Mouse (Mus musculus): ENCODE measurements around the gene Pgap2. TPM values are rescaled to one million over a fixed set of nuclear protein-coding genes. Genes with fewer than 3 reads are reported as not detected.

Gene Pgap2
- total and polyA plus RNA-seq, 3 experiments: 19.1 to 61.9 (median 24.1) TPM

GRCm38 (mm10) chr7:102222336-102222735 lies 12.3 kb downstream of the Pgap2 start:
- no peaks in the 10 kb centered on the region for H3K9me3 ChIP-seq (replicated peaks)
- no peaks in the 10 kb centered on the region for H3K27me3 ChIP-seq (ENCODE audit: insufficient read depth, low read length)
- peak overlapping the region; percentile 77 for H3K4me3 ChIP-seq (ENCODE audit: low read depth, low read length)
- DNase-seq (ENCODE audit: low spot score) (no peak), ATAC-seq (ENCODE audit: extremely low read depth, insufficient number of reproducible peaks, low FRiP score, poor library complexity, severe bottlenecking) (peak; percentile 83)
- no peak for TF ChIP-seq GATA2 (IDR thresholded peaks at IDR 0.05; ENCODE audit: borderline replicate concordance, low read depth, low read length)
- no peak for TF ChIP-seq GATA1 (IDR thresholded peaks at IDR 0.05; ENCODE audit: borderline replicate concordance, low read length)
- peaks cover 22% of the 10 kb centered on the region for H3K4me1 ChIP-seq (ENCODE audit: insufficient read depth, low read depth, low read length)
- H3K36me3 ChIP-seq (replicated peaks): peaks cover 22% of the 10 kb centered on the region

- Histone ChIP-seq H3K9me3 (replicated peaks) (no peaks in the 10 kb centered on the region), H3K27me3 (ENCODE audit: insufficient read depth, low read length) (no peaks in the 10 kb centered on the region), H3K4me1 (ENCODE audit: insufficient read depth, low read depth, low read length) (peaks cover 22% of the 10 kb centered on the region), H3K4me3 (ENCODE audit: low read depth, low read length) (peak overlapping the region; percentile 77), H3K36me3 (replicated peaks) (peaks cover 27% of the 10 kb centered on the region)
- ATAC-seq (ENCODE audit: extremely low read depth, insufficient number of reproducible peaks, low FRiP score, poor library complexity, severe bottlenecking) (peak; percentile 52), DNase-seq (ENCODE audit: low spot score) (peak; percentile 72)
- TF ChIP-seq GATA2 (IDR thresholded peaks at IDR 0.05; ENCODE audit: borderline replicate concordance, low read depth, low read length): no peak
- no peak for TF ChIP-seq POLR2AphosphoS5 (IDR thresholded peaks at IDR 0.05; ENCODE audit: insufficient replicate concordance, low read depth, low read length)
- no peak for TF ChIP-seq TAL1 (conservative IDR thresholded peaks at IDR 0.05; ENCODE audit: low read depth, low read length)
- no peak for TF ChIP-seq GATA1 (IDR thresholded peaks at IDR 0.05; ENCODE audit: borderline replicate concordance, low read length)
- TF ChIP-seq CTCF (IDR thresholded peaks at IDR 0.05; ENCODE audit: low read depth, low read length): no peak
Observed at GRCm38 (mm10) chr7:102222830-102223556, 13.0 kb downstream of the Pgap2 start.

- peaks cover 22% of the 10 kb centered on the region for H3K4me1 ChIP-seq (ENCODE audit: insufficient read depth, low read depth, low read length)
- ATAC-seq (ENCODE audit: extremely low read depth, insufficient number of reproducible peaks, low FRiP score, poor library complexity, severe bottlenecking) (no peak), DNase-seq (ENCODE audit: low spot score) (no peak)
- H3K4me3 ChIP-seq (ENCODE audit: low read depth, low read length): no peak overlapping the region
- TF ChIP-seq CTCF (IDR thresholded peaks at IDR 0.05; ENCODE audit: low read depth, low read length) (no peak), GATA2 (IDR thresholded peaks at IDR 0.05; ENCODE audit: borderline replicate concordance, low read depth, low read length) (no peak), TAL1 (conservative IDR thresholded peaks at IDR 0.05; ENCODE audit: low read depth, low read length) (no peak), GATA1 (IDR thresholded peaks at IDR 0.05; ENCODE audit: borderline replicate concordance, low read length) (no peak), POLR2AphosphoS5 (IDR thresholded peaks at IDR 0.05; ENCODE audit: insufficient replicate concordance, low read depth, low read length) (no peak)
- no peaks in the 10 kb centered on the region for H3K27me3 ChIP-seq (ENCODE audit: insufficient read depth, low read length)
- peaks cover 34% of the 10 kb centered on the region for H3K36me3 ChIP-seq (replicated peaks)
- H3K9me3 ChIP-seq (replicated peaks): no peaks in the 10 kb centered on the region
Observed at GRCm38 (mm10) chr7:102223883-102224738, 14.1 kb downstream of the Pgap2 start.

GRCm38 (mm10) chr7:102226051-102226450 lies 16.0 kb downstream of the Pgap2 start:
- DNase-seq (ENCODE audit: low spot score) (no peak), ATAC-seq (ENCODE audit: extremely low read depth, insufficient number of reproducible peaks, low FRiP score, poor library complexity, severe bottlenecking) (no peak)
- no peaks in the 10 kb centered on the region for H3K9me3 ChIP-seq (replicated peaks)
- H3K4me3 ChIP-seq (ENCODE audit: low read depth, low read length): no peak overlapping the region
- peaks cover 22% of the 10 kb centered on the region for H3K4me1 ChIP-seq (ENCODE audit: insufficient read depth, low read depth, low read length)
- no peak for TF ChIP-seq GATA1 (IDR thresholded peaks at IDR 0.05; ENCODE audit: borderline replicate concordance, low read length)
- no peak for TF ChIP-seq CTCF (IDR thresholded peaks at IDR 0.05; ENCODE audit: low read depth, low read length)
- no peak for TF ChIP-seq TAL1 (conservative IDR thresholded peaks at IDR 0.05; ENCODE audit: low read depth, low read length)
- no peak for TF ChIP-seq POLR2AphosphoS5 (IDR thresholded peaks at IDR 0.05; ENCODE audit: insufficient replicate concordance, low read depth, low read length)
- TF ChIP-seq GATA2 (IDR thresholded peaks at IDR 0.05; ENCODE audit: borderline replicate concordance, low read depth, low read length): no peak
- peaks cover 53% of the 10 kb centered on the region for H3K36me3 ChIP-seq (replicated peaks)
- no peaks in the 10 kb centered on the region for H3K27me3 ChIP-seq (ENCODE audit: insufficient read depth, low read length)

- DNase-seq (ENCODE audit: low spot score): no peak
- no peak for TF ChIP-seq GATA1 (IDR thresholded peaks at IDR 0.05; ENCODE audit: borderline replicate concordance, low read length)
- TF ChIP-seq POLR2AphosphoS5 (IDR thresholded peaks at IDR 0.05; ENCODE audit: insufficient replicate concordance, low read depth, low read length): no peak
- Histone ChIP-seq H3K27me3 (ENCODE audit: insufficient read depth, low read length) (no peaks in the 10 kb centered on the region), H3K9me3 (replicated peaks) (no peaks in the 10 kb centered on the region), H3K4me1 (ENCODE audit: insufficient read depth, low read depth, low read length) (peaks cover 18% of the 10 kb centered on the region), H3K36me3 (replicated peaks) (peaks cover 65% of the 10 kb centered on the region), H3K4me3 (ENCODE audit: low read depth, low read length) (no peak overlapping the region)
- no peak for ATAC-seq (ENCODE audit: extremely low read depth, insufficient number of reproducible peaks, low FRiP score, poor library complexity, severe bottlenecking)
Observed at GRCm38 (mm10) chr7:102228049-102228670, 18.2 kb downstream of the Pgap2 start.

GRCm38 (mm10) chr7:102229814-102230213 lies 19.8 kb downstream of the Pgap2 start:
- no peak for TF ChIP-seq GATA2 (IDR thresholded peaks at IDR 0.05; ENCODE audit: borderline replicate concordance, low read depth, low read length)
- TF ChIP-seq GATA1 (IDR thresholded peaks at IDR 0.05; ENCODE audit: borderline replicate concordance, low read length): no peak
- no peak for TF ChIP-seq CTCF (IDR thresholded peaks at IDR 0.05; ENCODE audit: low read depth, low read length)
- no peak for TF ChIP-seq TAL1 (conservative IDR thresholded peaks at IDR 0.05; ENCODE audit: low read depth, low read length)
- TF ChIP-seq POLR2AphosphoS5 (IDR thresholded peaks at IDR 0.05; ENCODE audit: insufficient replicate concordance, low read depth, low read length): no peak
- H3K36me3 ChIP-seq (replicated peaks): peaks cover 73% of the 10 kb centered on the region
- H3K4me1 ChIP-seq (ENCODE audit: insufficient read depth, low read depth, low read length): peaks cover 14% of the 10 kb centered on the region
- DNase-seq (ENCODE audit: low spot score) (no peak), ATAC-seq (ENCODE audit: extremely low read depth, insufficient number of reproducible peaks, low FRiP score, poor library complexity, severe bottlenecking) (no peak)
- H3K9me3 ChIP-seq (replicated peaks): no peaks in the 10 kb centered on the region
- H3K27me3 ChIP-seq (ENCODE audit: insufficient read depth, low read length): no peaks in the 10 kb centered on the region
- H3K4me3 ChIP-seq (ENCODE audit: low read depth, low read length): no peak overlapping the region
